Mouse (Mus musculus): ENCODE results near the gene Kat6b. TPM values are rescaled to one million over a fixed set of nuclear protein-coding genes. Genes with fewer than 3 reads are reported as not detected.

Gene Kat6b
- total RNA-seq, 2 experiments from 2014 or later = 38.7 to 39.5 TPM

DNA sequence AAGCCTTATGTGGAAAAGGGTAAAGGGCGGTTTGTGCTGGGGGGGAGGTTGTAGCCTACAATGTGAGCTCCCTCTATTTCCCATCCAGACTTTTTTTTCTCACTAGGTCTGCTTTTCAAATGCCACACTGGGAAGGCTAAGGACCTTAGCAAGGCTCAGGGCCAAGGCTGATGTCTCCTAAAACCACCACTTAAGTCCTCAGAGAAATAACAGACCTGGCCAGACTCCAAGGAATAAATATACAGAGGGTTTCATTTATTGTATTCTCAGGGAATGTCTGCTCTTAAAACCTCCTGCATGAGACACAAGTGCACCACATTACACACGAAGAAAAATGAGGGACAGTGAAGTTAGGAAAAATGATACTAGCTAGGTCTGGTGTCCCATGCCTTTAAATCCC is 230.0 kb downstream of the Kat6b start:
- DNase-seq = no peak

DNA sequence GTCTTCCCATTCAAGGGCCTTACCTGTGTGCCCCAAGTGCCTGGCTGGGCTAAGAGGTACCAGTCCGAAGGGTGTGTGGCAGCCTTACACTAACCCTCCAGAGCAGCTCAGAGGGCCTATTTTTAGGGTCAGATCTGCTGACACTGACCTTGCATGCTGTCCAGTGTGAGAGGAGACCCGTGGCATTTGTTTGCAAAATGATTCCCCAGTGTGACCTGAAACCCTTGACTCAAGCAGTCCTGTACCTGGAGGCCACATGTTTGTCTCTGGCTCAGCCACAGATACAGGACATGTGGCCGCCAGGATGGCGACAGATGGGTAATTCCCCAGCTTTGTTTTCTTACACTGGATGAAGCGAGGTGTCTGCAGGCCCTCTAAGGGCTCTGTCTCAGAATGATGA is 233.3 kb downstream of the Kat6b start, which contains the start of gene Dupd1:
Gene Dupd1, minus strand, starts transcription at position 91 of the 400 bp plus-strand sequence.
- no peak for DNase-seq

DNA sequence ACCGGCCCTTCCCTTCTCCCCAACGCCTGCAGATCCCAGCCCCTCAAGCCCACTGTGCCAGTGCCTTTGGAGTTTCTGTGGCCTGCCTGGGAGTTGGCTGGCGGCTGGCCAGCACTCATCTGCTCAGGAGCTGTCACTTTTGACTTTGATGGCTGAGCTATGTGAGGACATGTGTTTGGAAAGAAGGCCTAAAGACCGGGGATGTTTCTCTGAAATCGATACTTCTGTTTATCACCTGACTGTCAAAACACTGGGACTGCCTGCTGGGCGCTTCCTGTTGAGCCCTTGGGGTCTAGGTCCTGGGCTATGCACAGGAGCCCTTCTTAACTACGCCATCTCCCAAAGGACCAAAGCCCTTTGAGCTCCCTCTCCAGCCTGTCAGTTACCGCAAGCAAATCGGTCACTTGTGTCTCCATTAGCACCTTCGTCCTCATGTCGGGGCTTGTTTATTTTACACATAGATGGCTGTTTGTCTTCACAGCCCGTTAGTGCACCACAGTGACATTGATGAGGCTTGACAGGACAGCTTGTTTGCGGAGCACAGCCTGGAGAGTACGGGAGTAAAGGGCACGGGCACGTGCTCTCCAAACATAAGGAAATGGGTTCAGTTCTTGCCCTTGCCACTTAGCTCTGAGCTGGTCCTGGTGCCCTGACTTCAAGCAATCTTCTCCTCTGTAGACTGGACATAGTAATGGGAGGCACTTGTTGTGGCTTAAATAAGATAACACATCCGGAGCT is 238.6 kb downstream of the Kat6b start:
- no peak for DNase-seq

DNA sequence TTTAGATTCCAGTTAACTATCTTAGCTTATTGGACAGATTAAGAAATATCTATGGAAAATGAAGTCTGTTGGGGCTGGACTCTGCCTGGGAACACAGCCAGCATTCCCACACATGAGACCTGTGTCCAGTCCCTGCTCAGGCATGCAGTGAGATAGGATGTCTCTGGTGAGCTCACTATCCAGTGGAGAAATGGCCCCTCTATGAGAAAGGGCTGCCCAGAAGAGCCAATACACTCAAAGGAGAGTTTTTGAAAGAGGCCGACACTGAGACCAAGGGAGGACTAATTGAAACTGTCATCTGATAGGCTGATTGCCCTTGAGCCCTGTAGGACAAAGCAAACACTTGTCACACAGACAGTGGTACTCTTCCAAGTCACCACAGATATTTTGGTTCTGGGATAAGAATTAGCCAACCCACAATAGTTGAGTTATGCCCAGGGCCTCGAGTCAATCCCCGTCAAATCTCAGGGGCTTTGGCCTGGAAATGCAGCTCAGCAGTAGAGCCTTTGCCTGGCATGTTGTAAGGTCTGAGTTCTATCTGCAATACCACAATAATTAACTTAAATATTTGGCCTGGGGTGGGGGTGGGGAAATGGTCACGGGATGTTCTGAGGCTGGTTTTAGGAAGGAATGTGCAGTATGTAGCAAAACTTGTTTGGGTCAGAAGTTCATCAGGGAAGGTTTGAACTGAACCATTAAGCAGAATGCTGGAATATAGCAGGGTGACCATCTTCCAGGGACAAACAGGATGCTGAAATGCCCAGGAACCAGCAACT is 239.4 kb downstream of the Kat6b start:
- DNase-seq = no peak

Other genes starting within 250 kb of the Kat6b start
- under 1 TPM in 1 of 2 experiments, not detected in 1; 0.68 TPM for gene Dupd1, start 233.1 kb downstream of the Kat6b start, total RNA-seq (2021)

Data from heart, postnatal 4 days (tissue).